Mouse (Mus musculus): ENCODE results near the gene Rab21. TPM values are rescaled to one million over a fixed set of nuclear protein-coding genes. Genes with fewer than 3 reads are reported as not detected.

Rab21 gene
- 50.2 and 54.3 TPM in 2 replicates for polyA plus RNA-seq (2012; ENCODE audit: insufficient read depth, insufficient read length, missing spikeins)

DNA sequence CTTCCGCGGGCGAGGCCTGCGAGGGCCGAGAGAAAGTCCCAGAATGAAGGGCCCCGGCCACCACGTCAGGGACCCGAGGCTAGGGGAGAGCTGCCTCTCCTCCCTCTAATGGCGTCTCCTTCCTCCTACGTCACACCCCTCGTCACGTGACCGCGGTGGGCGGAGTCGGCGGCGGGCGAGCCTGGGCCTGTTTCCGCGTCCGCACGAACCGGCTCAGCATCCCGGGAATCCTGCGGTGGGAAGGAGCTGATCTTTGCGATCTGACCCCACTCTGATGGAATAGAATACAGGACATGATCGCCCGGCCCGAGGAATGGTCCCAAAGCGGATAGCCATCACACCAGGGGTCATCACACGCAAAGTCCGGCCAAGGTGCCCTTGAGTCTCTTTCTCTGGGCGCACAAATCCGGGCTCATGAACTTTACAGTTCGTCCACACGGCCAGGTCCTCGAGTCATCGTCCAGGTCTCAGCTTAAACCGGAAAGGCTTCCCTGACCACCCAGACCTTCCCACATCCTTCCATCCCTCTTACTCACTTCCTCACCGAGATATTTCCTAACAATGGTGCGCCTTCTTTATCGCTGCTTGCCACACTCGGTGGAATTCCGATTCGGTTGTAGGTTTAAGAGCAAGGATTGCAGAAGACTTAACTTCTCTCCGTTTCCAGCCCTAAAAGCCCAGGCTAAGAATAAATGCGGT lies at the start of gene Rab21:
TSS of gene Rab21 (minus strand) at position 122 of the 699 bp plus-strand sequence.
- Histone ChIP-seq H3K4me1 (ENCODE audit: control insufficient read depth, insufficient read depth, insufficient read length, low read length) (peaks cover 25% of the 10 kb centered on the region), H3K4me3 (ENCODE audit: insufficient read depth, low read depth, low read length) (peak within 1 kb of the TSS; percentile 76), H3K27ac (replicated peaks; ENCODE audit: low read depth, low read length) (peak within 1 kb of the TSS; percentile 96)

DNA sequence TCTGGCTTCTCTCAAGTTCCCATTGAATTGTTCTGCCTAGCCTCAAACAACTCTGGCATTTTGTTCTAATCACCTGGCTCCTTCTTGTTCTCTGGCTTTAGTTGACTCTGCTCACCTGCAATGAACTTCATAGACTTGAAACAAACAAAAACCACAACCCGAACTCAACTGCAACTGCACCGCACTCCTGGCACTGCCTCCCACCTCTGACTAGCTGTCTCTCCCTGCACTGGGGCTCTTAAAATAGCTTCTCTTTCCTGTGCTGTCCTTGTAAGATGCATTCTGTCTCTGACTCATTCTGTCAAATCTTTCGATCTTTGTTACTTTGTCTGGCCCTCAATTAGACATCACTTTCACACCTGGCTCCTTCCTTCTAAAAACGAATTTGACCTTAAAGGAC lies 47.8 kb upstream of the Rab21 start:
- Histone ChIP-seq H3K4me3 (ENCODE audit: insufficient read depth, low read depth, low read length) (no peak overlapping the region), H3K27ac (replicated peaks; ENCODE audit: low read depth, low read length) (0 out of 2 replicates have a peak overlapping the region, but pooled peaks have one; percentile 31)

DNA sequence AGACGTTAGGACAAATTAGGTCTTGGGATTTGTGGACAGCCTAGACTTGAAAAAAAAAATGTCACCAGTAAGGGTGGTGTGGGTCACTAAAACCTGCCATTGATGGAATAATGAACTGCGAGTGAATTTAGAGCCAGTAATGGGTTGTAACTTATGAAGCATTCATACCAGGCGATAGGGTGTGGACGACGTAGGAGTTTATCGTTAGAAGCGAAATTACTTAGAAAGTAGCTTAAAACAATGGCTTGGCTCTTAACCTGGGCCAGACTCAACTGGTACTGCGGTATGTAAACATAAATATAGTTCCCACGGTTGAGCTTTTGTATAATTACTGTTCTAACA lies 47.2 kb upstream of the Rab21 start:
- H3K4me3 ChIP-seq (ENCODE audit: insufficient read depth, low read depth, low read length), result peak overlapping the region; percentile 67
- peaks cover 5% of the 10 kb centered on the region; the same call in 1 of the 2 replicates for H3K4me1 ChIP-seq (ENCODE audit: control insufficient read depth, insufficient read depth, insufficient read length, low read length)
- H3K27ac ChIP-seq (replicated peaks; ENCODE audit: low read depth, low read length), result peak overlapping the region; percentile 59

More for the DNA sequence above, 47.8 kb upstream of the Rab21 start:
- peaks cover 5% of the 10 kb centered on the region; the same call in 1 of the 2 replicates for H3K4me1 ChIP-seq (ENCODE audit: control insufficient read depth, insufficient read depth, insufficient read length, low read length)

DNA sequence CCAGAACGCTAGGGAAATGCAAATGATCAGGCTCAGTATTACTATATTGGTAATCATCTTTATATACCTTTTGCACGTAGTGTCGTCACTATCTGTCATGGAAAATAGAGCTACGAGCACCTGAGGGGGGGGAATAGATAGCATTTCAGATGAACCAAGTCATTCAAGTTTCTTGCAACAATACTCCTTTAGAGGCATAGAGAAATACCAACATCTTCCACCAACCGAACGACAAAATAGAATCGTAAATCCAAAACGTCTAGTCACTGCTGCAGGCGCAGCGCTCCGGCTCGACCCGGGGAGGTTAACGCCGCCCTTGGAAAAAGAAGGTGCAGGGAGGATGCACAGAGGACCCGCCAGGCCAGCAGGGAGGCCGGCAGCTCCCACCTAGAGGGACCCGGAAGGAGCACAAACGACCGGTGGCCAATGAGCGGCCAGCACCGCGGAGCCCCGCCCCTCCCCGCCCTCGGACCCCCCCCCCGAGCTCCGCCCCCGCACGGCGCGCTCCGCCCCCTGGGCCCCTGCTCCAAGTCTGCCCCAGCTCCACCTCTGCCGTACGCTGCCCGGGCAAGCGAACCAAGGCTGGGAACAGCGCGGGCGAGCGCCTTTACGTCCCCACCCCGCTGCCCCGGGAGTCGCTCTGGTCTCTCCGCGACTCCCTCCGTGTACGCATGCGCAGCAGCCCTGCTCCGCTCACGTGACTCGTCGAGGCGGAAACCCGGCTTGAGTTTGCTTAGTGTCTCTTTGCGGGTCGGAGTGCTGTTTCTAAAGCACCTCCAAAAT lies 46.6 kb upstream of the Rab21 start, which contains the start of gene Tmem19:
TSS of gene Tmem19 (minus strand) at position 662 of the 783 bp plus-strand sequence.
- H3K4me3 ChIP-seq (ENCODE audit: insufficient read depth, low read depth, low read length), result peak within 1 kb of the TSS; percentile 77
- H3K4me1 ChIP-seq (ENCODE audit: control insufficient read depth, insufficient read depth, insufficient read length, low read length), result peaks cover 5% of the 10 kb centered on the region; the same call in 1 of the 2 replicates
- H3K27ac ChIP-seq (replicated peaks; ENCODE audit: low read depth, low read length), result peak within 1 kb of the TSS; percentile 59

GRCm38 (mm10) chr10:115359066-115359465 lies 43.7 kb upstream of the Rab21 start:
- Histone ChIP-seq H3K4me3 (ENCODE audit: insufficient read depth, low read depth, low read length) (no peak overlapping the region), H3K27ac (replicated peaks; ENCODE audit: low read depth, low read length) (no peak overlapping the region), H3K4me1 (ENCODE audit: control insufficient read depth, insufficient read depth, insufficient read length, low read length) (peaks cover 5% of the 10 kb centered on the region; the same call in 1 of the 2 replicates)

DNA sequence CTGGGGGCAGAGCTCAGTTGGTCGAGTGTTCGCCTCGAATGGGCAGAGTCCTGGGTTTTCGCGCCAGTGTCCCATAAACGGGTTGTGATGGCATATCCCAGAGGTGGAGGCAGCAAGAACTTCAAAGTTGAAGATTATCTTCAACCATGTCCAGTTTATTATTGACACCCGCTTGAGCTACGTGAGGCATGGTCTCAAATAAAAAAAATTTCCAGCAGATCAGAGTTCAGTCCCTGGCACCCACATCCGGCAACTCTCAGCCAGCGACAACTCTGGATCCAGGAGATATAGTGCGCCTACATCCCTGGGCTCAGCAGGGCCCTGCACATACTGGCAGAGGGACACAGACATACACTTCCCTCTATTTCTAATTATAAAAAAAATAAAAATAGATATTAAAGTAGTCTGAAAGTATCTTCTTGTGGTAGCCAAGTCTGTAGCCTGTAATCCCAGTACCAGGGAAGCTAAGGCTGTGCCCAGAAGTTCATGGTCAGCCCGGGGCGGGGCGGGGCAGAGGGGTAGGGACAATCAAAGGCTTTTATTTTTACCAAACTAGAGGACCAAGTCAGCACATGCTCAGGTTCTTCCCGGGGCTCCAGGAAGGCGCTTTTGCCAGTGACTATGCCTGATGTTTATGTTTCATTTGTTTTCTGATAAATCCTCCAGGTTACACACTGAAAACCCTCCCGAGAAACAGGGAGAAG lies 43.0 kb upstream of the Rab21 start:
- Histone ChIP-seq H3K4me3 (ENCODE audit: insufficient read depth, low read depth, low read length) (no peak overlapping the region), H3K27ac (replicated peaks; ENCODE audit: low read depth, low read length) (no peak overlapping the region), H3K4me1 (ENCODE audit: control insufficient read depth, insufficient read depth, insufficient read length, low read length) (peaks cover 5% of the 10 kb centered on the region; the same call in 1 of the 2 replicates)

- H3K27ac ChIP-seq (replicated peaks; ENCODE audit: low read depth, low read length), result no peak overlapping the region
- no peak overlapping the region for H3K4me3 ChIP-seq (ENCODE audit: insufficient read depth, low read depth, low read length)
- H3K4me1 ChIP-seq (ENCODE audit: control insufficient read depth, insufficient read depth, insufficient read length, low read length), result peaks cover under 1% of the 10 kb centered on the region; the same call in 1 of the 2 replicates
These were observed 40.7 kb upstream of the Rab21 start for GRCm38 (mm10) chr10:115356106-115356505.

- Histone ChIP-seq H3K27ac (replicated peaks; ENCODE audit: low read depth, low read length) (no peak overlapping the region), H3K4me3 (ENCODE audit: insufficient read depth, low read depth, low read length) (no peak overlapping the region), H3K4me1 (ENCODE audit: control insufficient read depth, insufficient read depth, insufficient read length, low read length) (no peaks in the 10 kb centered on the region)
These were observed 39.6 kb upstream of the Rab21 start for GRCm38 (mm10) chr10:115355016-115355415.

DNA sequence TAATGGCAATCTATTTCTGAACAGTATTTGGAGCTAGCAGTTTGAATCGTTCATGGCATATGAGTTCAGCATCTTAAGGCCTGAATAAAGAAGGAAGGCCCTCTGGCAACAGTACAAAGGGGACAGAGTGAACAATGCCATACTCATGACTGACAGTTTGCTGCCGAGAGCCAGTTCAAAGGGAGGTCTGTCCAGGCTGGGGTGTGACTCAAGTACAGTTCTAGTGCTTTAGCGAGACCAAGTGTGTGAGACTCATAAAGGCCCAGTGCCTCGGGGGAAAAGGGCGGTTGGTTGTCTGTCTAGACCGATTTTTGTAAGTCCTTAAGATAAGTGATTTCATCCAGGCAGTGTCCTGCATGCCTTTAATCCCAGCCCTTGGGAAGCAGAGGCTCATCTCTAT lies 39.2 kb upstream of the Rab21 start:
- H3K4me1 ChIP-seq (ENCODE audit: control insufficient read depth, insufficient read depth, insufficient read length, low read length), result no peaks in the 10 kb centered on the region
- H3K4me3 ChIP-seq (ENCODE audit: insufficient read depth, low read depth, low read length), result no peak overlapping the region
- H3K27ac ChIP-seq (replicated peaks; ENCODE audit: low read depth, low read length), result no peak overlapping the region

GRCm38 (mm10) chr10:115350810-115351397 lies 35.5 kb upstream of the Rab21 start:
- Histone ChIP-seq H3K4me1 (ENCODE audit: control insufficient read depth, insufficient read depth, insufficient read length, low read length) (no peaks in the 10 kb centered on the region), H3K4me3 (ENCODE audit: insufficient read depth, low read depth, low read length) (no peak overlapping the region), H3K27ac (replicated peaks; ENCODE audit: low read depth, low read length) (no peak overlapping the region)

- no peak overlapping the region for H3K27ac ChIP-seq (replicated peaks; ENCODE audit: low read depth, low read length)
- no peak overlapping the region for H3K4me3 ChIP-seq (ENCODE audit: insufficient read depth, low read depth, low read length)
- H3K4me1 ChIP-seq (ENCODE audit: control insufficient read depth, insufficient read depth, insufficient read length, low read length), result no peaks in the 10 kb centered on the region
These were observed 34.1 kb upstream of the Rab21 start for GRCm38 (mm10) chr10:115349509-115349908.

DNA sequence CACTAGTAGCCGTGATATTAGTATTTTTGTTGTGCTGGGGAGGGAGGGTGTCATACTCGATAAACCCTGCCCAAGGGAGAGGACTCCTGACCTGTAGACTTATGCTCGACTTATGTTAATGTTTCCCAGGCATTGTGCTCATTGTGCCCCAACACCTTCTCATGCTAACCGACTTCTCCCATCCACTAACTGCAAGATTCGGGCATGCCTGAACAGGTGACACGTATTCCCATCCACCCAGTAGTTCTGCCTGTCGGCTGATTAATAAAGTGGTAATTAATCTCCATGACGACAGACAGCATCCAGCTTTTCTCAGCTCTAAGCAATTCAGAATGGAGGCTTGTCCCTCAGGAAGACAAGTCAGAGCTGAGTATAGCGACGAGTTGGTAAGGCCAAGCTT lies 33.6 kb upstream of the Rab21 start:
- Histone ChIP-seq H3K27ac (replicated peaks; ENCODE audit: low read depth, low read length) (no peak overlapping the region), H3K4me1 (ENCODE audit: control insufficient read depth, insufficient read depth, insufficient read length, low read length) (no peaks in the 10 kb centered on the region), H3K4me3 (ENCODE audit: insufficient read depth, low read depth, low read length) (no peak overlapping the region)

GRCm38 (mm10) chr10:115348131-115348530 lies 32.7 kb upstream of the Rab21 start:
- Histone ChIP-seq H3K27ac (replicated peaks; ENCODE audit: low read depth, low read length) (no peak overlapping the region), H3K4me1 (ENCODE audit: control insufficient read depth, insufficient read depth, insufficient read length, low read length) (no peaks in the 10 kb centered on the region), H3K4me3 (ENCODE audit: insufficient read depth, low read depth, low read length) (no peak overlapping the region)

- Histone ChIP-seq H3K4me1 (ENCODE audit: control insufficient read depth, insufficient read depth, insufficient read length, low read length) (no peaks in the 10 kb centered on the region), H3K4me3 (ENCODE audit: insufficient read depth, low read depth, low read length) (no peak overlapping the region), H3K27ac (replicated peaks; ENCODE audit: low read depth, low read length) (no peak overlapping the region)
These were observed 31.1 kb upstream of the Rab21 start for GRCm38 (mm10) chr10:115346444-115346843.
